Comparison of ENCODE assay signal across 17 mouse cellular contexts in the genomic region with DNA sequence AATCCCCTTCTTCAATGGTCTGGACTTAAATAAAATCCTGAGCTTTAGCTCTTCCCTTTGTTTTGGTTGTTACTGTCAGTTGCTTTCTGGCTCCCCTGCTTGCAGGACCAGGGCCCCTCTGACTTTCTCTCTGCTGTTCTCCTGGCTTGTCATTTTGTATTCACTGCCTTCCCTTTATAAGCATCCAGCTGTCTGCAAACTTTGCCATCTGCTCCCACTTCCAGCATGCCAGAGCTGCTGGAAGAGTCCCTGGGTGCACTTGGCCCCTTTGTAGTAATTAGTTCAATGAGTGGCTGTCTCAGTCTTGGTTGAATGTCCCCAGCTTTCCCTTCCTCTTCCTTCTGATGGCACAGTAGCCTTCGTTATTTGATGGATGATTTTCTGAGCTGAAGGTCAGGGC.
DNase-seq lines count a peak whose midpoint lies in the region; ATAC-seq and TF ChIP-seq lines count a peak whose summit lies in the region.
"Had no signal": no experiment of that assay in that cellular context is flagged by ENCODE, and none has a peak within 500 bp of the region (broad histone marks: within the 10 kb centered on the region; RNA-seq: fewer than 3 reads in every experiment).

No protein-coding gene starts in this region.

- H3K4me1 ChIP-seq in hindbrain, embryonic 16.5 days (ENCODE audit: control insufficient read depth, insufficient read depth, low read depth, low read length), result no peaks in the 10 kb centered on the region
- no peaks in the 10 kb centered on the region for H3K4me1 ChIP-seq in hindbrain, embryonic 12.5 days
- no peaks in the 10 kb centered on the region for H3K4me1 ChIP-seq in neural tube, embryonic 15.5 days
- H3K4me1 ChIP-seq: limb, embryonic 12.5 days; liver, embryonic 15.5 days; midbrain, embryonic 12.5 days had no signal

- H3K36me3 ChIP-seq in hindbrain, embryonic 16.5 days (ENCODE audit: control insufficient read depth, insufficient read depth, low read length), result no peaks in the 10 kb centered on the region
- H3K36me3 ChIP-seq in hindbrain, embryonic 12.5 days, result no peaks in the 10 kb centered on the region
- H3K36me3 ChIP-seq in neural tube, embryonic 15.5 days, result no peaks in the 10 kb centered on the region
- H3K36me3 ChIP-seq: limb, embryonic 12.5 days; liver, embryonic 15.5 days; midbrain, embryonic 12.5 days had no signal

- no peak overlapping the region for H3K4me3 ChIP-seq in hindbrain, embryonic 16.5 days (ENCODE audit: low read length)
- no peak overlapping the region for H3K4me3 ChIP-seq in hindbrain, embryonic 12.5 days
- no peak overlapping the region for H3K4me3 ChIP-seq in neural tube, embryonic 15.5 days (replicated peaks)
- H3K4me3 ChIP-seq: limb, embryonic 12.5 days; liver, embryonic 15.5 days; midbrain, embryonic 12.5 days had no signal

- H3K27me3 ChIP-seq in hindbrain, embryonic 16.5 days (replicated peaks; ENCODE audit: control insufficient read depth, insufficient read depth, low read length), result no peaks in the 10 kb centered on the region
- H3K27me3 ChIP-seq in hindbrain, embryonic 12.5 days, result no peaks in the 10 kb centered on the region
- no peaks in the 10 kb centered on the region for H3K27me3 ChIP-seq in neural tube, embryonic 15.5 days (replicated peaks)
- H3K27me3 ChIP-seq: limb, embryonic 12.5 days; liver, embryonic 15.5 days; midbrain, embryonic 12.5 days had no signal

- H3K27ac ChIP-seq in hindbrain, embryonic 16.5 days (ENCODE audit: low read depth, low read length), result no peak overlapping the region; the same call in 1 of the 2 replicates
- no peak overlapping the region for H3K27ac ChIP-seq in hindbrain, embryonic 12.5 days
- no peak overlapping the region for H3K27ac ChIP-seq in neural tube, embryonic 15.5 days (replicated peaks)
- H3K27ac ChIP-seq: limb, embryonic 12.5 days; liver, embryonic 15.5 days; midbrain, embryonic 12.5 days had no signal

- no peak overlapping the region for H3K9ac ChIP-seq in hindbrain, embryonic 16.5 days (ENCODE audit: low read depth, low read length)
- H3K9ac ChIP-seq in hindbrain, embryonic 12.5 days, result no peak overlapping the region
- no peak overlapping the region for H3K9ac ChIP-seq in neural tube, embryonic 15.5 days (replicated peaks)
- H3K9ac ChIP-seq: limb, embryonic 12.5 days; liver, embryonic 15.5 days; midbrain, embryonic 12.5 days had no signal

- peak; percentile 72 for ATAC-seq in hindbrain, embryonic 16.5 days
- ATAC-seq in hindbrain, embryonic 12.5 days (ENCODE audit: low FRiP score), result no peak
- ATAC-seq in neural tube, embryonic 15.5 days (ENCODE audit: low FRiP score), result no peak
- ATAC-seq: intestine, embryonic 16.5 days had no signal

- no peak for TF ChIP-seq CTCF in brain, embryonic 14.5 days (IDR thresholded peaks at IDR 0.05; ENCODE audit: borderline replicate concordance, extremely low read depth, insufficient read depth, insufficient read length)

- peak; percentile 4 for DNase-seq in cerebellum, adult 9-11 months
- no peak for DNase-seq in cerebellum, postnatal 25 days
- peak; percentile 66 for DNase-seq in brain, embryonic 14.5 days (ENCODE audit: low read depth)
- peak; percentile 59 to 73 for DNase-seq in layer of hippocampus, postnatal 14 days (ENCODE audit: low spot score in 2 of 2)
- no peak for DNase-seq in kidney, adult 9 months
- DNase-seq: cerebellum, adult 11 months; gastrocnemius, postnatal 14 days; heart, postnatal 36 days; kidney, postnatal 25 days; thymus, postnatal 36 days had no signal

- TF ChIP-seq POLR2A in brain, embryonic 14.5 days (IDR thresholded peaks at IDR 0.05; ENCODE audit: borderline replicate concordance, extremely low read depth, insufficient read depth, insufficient read length, poor library complexity, severe bottlenecking), result no peak

- 35% methylated on average over 1 of the region's 1 CpGs for WGBS in hindbrain, embryonic 16.5 days
- 60% methylated on average over 1 of the region's 1 CpGs for WGBS in hindbrain, embryonic 12.5 days
- 50% methylated on average over 1 of the region's 1 CpGs for WGBS in neural tube, embryonic 15.5 days

- H3K9me3 ChIP-seq in hindbrain, embryonic 16.5 days (ENCODE audit: control insufficient read depth, low read length), result no peaks in the 10 kb centered on the region
- H3K9me3 ChIP-seq in hindbrain, embryonic 12.5 days (replicated peaks), result no peaks in the 10 kb centered on the region
- H3K9me3 ChIP-seq in neural tube, embryonic 15.5 days (replicated peaks), result no peaks in the 10 kb centered on the region
- H3K9me3 ChIP-seq: limb, embryonic 12.5 days; liver, embryonic 15.5 days; midbrain, embryonic 12.5 days had no signal

- no peak overlapping the region for H3K4me2 ChIP-seq in hindbrain, embryonic 16.5 days (ENCODE audit: low read length)
- no peak overlapping the region for H3K4me2 ChIP-seq in hindbrain, embryonic 12.5 days (replicated peaks)
- H3K4me2 ChIP-seq in neural tube, embryonic 15.5 days, result no peak overlapping the region
- H3K4me2 ChIP-seq: limb, embryonic 12.5 days; liver, embryonic 15.5 days; midbrain, embryonic 12.5 days had no signal

Comparison
In these comparisons a context has a peak if more than half of its experiments do, and no peak if none do; other contexts are left out.
1. DNase-seq: peak in cerebellum, adult 9-11 months (single experiment), brain, embryonic 14.5 days (single experiment) and layer of hippocampus, postnatal 14 days (2 of 2); none in cerebellum, postnatal 25 days (0 of 2) and kidney, adult 9 months (single experiment).